ENCODE assay signal across 29 mouse cellular contexts in genomic region chr16:34614021-34614420, GRCm38 (mm10). TPM values are rescaled to one million over a fixed set of nuclear protein-coding genes. Genes with fewer than 3 reads are reported as not detected.
A peak's percentile ranks its signal among the peaks of the same experiment; 100 is the strongest.
DNase-seq lines count a peak whose midpoint lies in the region; ATAC-seq lines count a peak whose summit lies in the region.
"Had no signal": no experiment of that assay in that cellular context is flagged by ENCODE, and none has a peak within 500 bp of the region (broad histone marks: within the 10 kb centered on the region; RNA-seq: fewer than 3 reads in every experiment).

No protein-coding gene starts in this region.

- no peak for ATAC-seq in midbrain, embryonic 15.5 days (replicated peaks)
- ATAC-seq: activated CD4-positive, CD25-positive, alpha-beta regulatory T cell, adult 4 months; CD4-positive, CD25-positive, alpha-beta regulatory T cell, adult 4 months; forebrain, embryonic 14.5 days; forebrain, embryonic 16.5 days; Patski had no signal

- intact Hi-C loops in heart, postnatal 25 days (cut with DNase I): no loop called here

- no peaks in the 10 kb centered on the region for H3K9me3 ChIP-seq in midbrain, embryonic 15.5 days
- H3K9me3 ChIP-seq: G1E had no signal

- no peak overlapping the region for H3K27ac ChIP-seq in midbrain, embryonic 15.5 days
- H3K27ac ChIP-seq: embryonic facial prominence, embryonic 10.5 days; embryonic facial prominence, embryonic 12.5 days; forebrain, embryonic 10.5 days; forebrain, embryonic 12.5 days had no signal

- no peak overlapping the region for H3K4me3 ChIP-seq in midbrain, embryonic 15.5 days
- H3K4me3 ChIP-seq: embryonic facial prominence, embryonic 10.5 days; embryonic facial prominence, embryonic 12.5 days; forebrain, embryonic 10.5 days; forebrain, embryonic 12.5 days had no signal

- H3K9ac ChIP-seq in midbrain, embryonic 15.5 days: no peak overlapping the region
- H3K9ac ChIP-seq: embryonic facial prominence, embryonic 12.5 days; forebrain, embryonic 12.5 days had no signal

- no peak overlapping the region for H3K4me2 ChIP-seq in midbrain, embryonic 15.5 days
- H3K4me2 ChIP-seq: embryonic facial prominence, embryonic 12.5 days; forebrain, embryonic 12.5 days had no signal

- peak; percentile 48 for DNase-seq in heart, adult 11 months
- no peak for DNase-seq in heart, postnatal 25 days (ENCODE audit: low spot score)
- DNase-seq in Muller cell, postnatal 12 days (ENCODE audit: inconsistent ontology term): peak; percentile 74
- DNase-seq in fibroblast of lung, adult 2 months (ENCODE audit: low read depth): peak; percentile 70
- no peak for DNase-seq in right cerebral cortex, postnatal 10 days (ENCODE audit: low spot score in 2 of 2)
- DNase-seq in urinary bladder, adult 18-20 months (ENCODE audit: low spot score in 2 of 2): no peak
- DNase-seq: adrenal gland, adult 8-10 months; adrenal gland, postnatal 14 days; adrenal gland, postnatal 36 days; B cell, adult 2 months; cerebellum, adult 11-12 months; cerebellum, adult 2 months; cerebellum, adult 9-10 months; cerebellum, postnatal 10 days; cerebellum, postnatal 25 days had no signal

- no peaks in the 10 kb centered on the region for H3K36me3 ChIP-seq in midbrain, embryonic 15.5 days (replicated peaks)
- H3K36me3 ChIP-seq: embryonic facial prominence, embryonic 10.5 days; embryonic facial prominence, embryonic 12.5 days; forebrain, embryonic 10.5 days; forebrain, embryonic 12.5 days; G1E had no signal

- no peaks in the 10 kb centered on the region for H3K4me1 ChIP-seq in midbrain, embryonic 15.5 days
- H3K4me1 ChIP-seq: embryonic facial prominence, embryonic 10.5 days; embryonic facial prominence, embryonic 12.5 days; forebrain, embryonic 10.5 days; forebrain, embryonic 12.5 days had no signal

- no peaks in the 10 kb centered on the region for H3K27me3 ChIP-seq in midbrain, embryonic 15.5 days (replicated peaks)
- H3K27me3 ChIP-seq: embryonic facial prominence, embryonic 12.5 days; forebrain, embryonic 12.5 days had no signal

- 76% methylated on average over 2 of the region's 2 CpGs for WGBS in midbrain, embryonic 15.5 days

RNA-seq across cellular contexts. Expression of gene Ropn1, which starts 35.7 kb away (rescaled TPM):
- not detected for total RNA-seq in heart, postnatal 25 days (2021)
- not detected in 2 replicates for polyA plus RNA-seq in midbrain, embryonic 15.5 days (2015; fragmentation: Nextera tagmentation; extraction: Ambion mirVana)
- total RNA-seq: adrenal gland, adult 18-20 months; adrenal gland, adult 8-10 months; adrenal gland, postnatal 14 days; adrenal gland, postnatal 36 days; CH12.LX; G1E had no signal
- polyA plus RNA-seq: activated CD4-positive, CD25-positive, alpha-beta regulatory T cell, adult 4 months; CD4-positive, CD25-positive, alpha-beta regulatory T cell, adult 4 months; embryonic facial prominence, embryonic 10.5 days; embryonic facial prominence, embryonic 12.5 days; embryonic facial prominence, embryonic 14.5 days; forebrain, embryonic 10.5 days; forebrain, embryonic 12.5 days; forebrain, embryonic 14.5 days; forebrain, embryonic 16.5 days; G1E; Patski had no signal

RNA-seq across cellular contexts. Expression of gene Kalrn, which starts 40.7 kb away (rescaled TPM):
- 10 to 100 TPM; 26.6 to 31.3 TPM for total RNA-seq in heart, postnatal 25 days (2021)
- 34.5 and 39.2 TPM in 2 replicates for polyA plus RNA-seq in midbrain, embryonic 15.5 days (2015; fragmentation: Nextera tagmentation; extraction: Ambion mirVana)

Comparison
In these comparisons a context has a peak if more than half of its experiments do, and no peak if none do; other contexts are left out.
1. DNase-seq: peak in heart, adult 11 months (single experiment), Muller cell, postnatal 12 days (single experiment) and fibroblast of lung, adult 2 months (single experiment); none in heart, postnatal 25 days (single experiment), right cerebral cortex, postnatal 10 days (0 of 2) and urinary bladder, adult 18-20 months (0 of 2).